Mouse (Mus musculus) MEL (cell line): Measurements from ENCODE around the gene Igsf21. TPM values are rescaled to one million over a fixed set of nuclear protein-coding genes. Genes with fewer than 3 reads are reported as not detected.

Experiments used
- DNase-seq: peaks from one replicate; pipeline ENCODE4 v3.0.0; 2011; ENCODE audit warnings: low read depth, low spot score
- H3K27ac ChIP-seq: 2 replicates; pipeline ENCODE4 v1.5.1; 2012; ENCODE audit warnings: low read depth, mild to moderate bottlenecking, control low read depth, low read length, moderate library complexity; ENCODE audit not compliant: control insufficient read depth
- H3K27me3 ChIP-seq, 2 experiments: fragments of 150-350 bp in 1 of 2; sonication (generic) in 1 of 2; 2 replicates each; pipeline ENCODE4 v1.6.1; 2012; ENCODE audit warnings: low read length in 2 of 2, mild to moderate bottlenecking in 2 of 2, improper control_type of control experiment in 1 of 2, moderate library complexity in 1 of 2; ENCODE audit not compliant: insufficient read depth in 2 of 2, control insufficient read depth in 1 of 2
- H3K36me3 ChIP-seq, 2 experiments: 2 replicates each; pipeline ENCODE4 v1.6.1; 2012 to 2014; ENCODE audit warnings: low read length in 2 of 2, improper control_type of control experiment in 1 of 2, inconsistent platforms in 1 of 2, mild to moderate bottlenecking in 1 of 2; ENCODE audit not compliant: insufficient read depth in 2 of 2, control insufficient read depth in 1 of 2
- H3K4me1 ChIP-seq, 2 experiments: fragments of 150-350 bp in 1 of 2; sonication (generic) in 1 of 2; 2 replicates each; pipeline ENCODE4 v1.6.1; 2012; ENCODE audit warnings: low read length in 2 of 2, improper control_type of control experiment in 1 of 2, mild to moderate bottlenecking in 1 of 2; ENCODE audit not compliant: insufficient read depth in 2 of 2, control insufficient read depth in 1 of 2
- H3K4me3 ChIP-seq, 2 experiments: fragments of 150-350 bp in 1 of 2; sonication (generic) in 1 of 2; 2 replicates each; pipeline ENCODE4 v1.5.1; 2012; ENCODE audit warnings: low read depth in 2 of 2, low read length in 2 of 2, mild to moderate bottlenecking in 2 of 2, moderate library complexity in 2 of 2, control low read depth in 1 of 2, improper control_type of control experiment in 1 of 2; ENCODE audit not compliant: control insufficient read depth in 1 of 2, insufficient read depth in 1 of 2
- H3K79me2 ChIP-seq: 2 replicates; pipeline ENCODE4 v1.6.1; 2012; ENCODE audit warnings: mild to moderate bottlenecking, low read length, moderate library complexity; ENCODE audit not compliant: control insufficient read depth, poor library complexity, insufficient read depth
- H3K9ac ChIP-seq: 2 replicates; pipeline ENCODE4 v1.6.1; 2012; ENCODE audit warnings: low read depth, mild to moderate bottlenecking, control low read depth, low read length, moderate library complexity; ENCODE audit not compliant: control insufficient read depth, poor library complexity, severe bottlenecking
- H3K9me3 ChIP-seq: fragments of 150-350 bp; sonication (generic); replicated peaks from 2 replicates; pipeline ENCODE4 v1.6.1; 2012; ENCODE audit warnings: mild to moderate bottlenecking, low read length, improper control_type of control experiment, moderate library complexity; ENCODE audit not compliant: insufficient read depth
- CTCF ChIP-seq, 3 experiments: IDR thresholded peaks in 2 of 3; conservative IDR thresholded peaks in 1 of 3; 2 replicates each; pipeline ENCODE4 v1.5.1; 2011 to 2012; ENCODE audit warnings: low read length in 3 of 3, low read depth in 2 of 3, mild to moderate bottlenecking in 2 of 3, improper control_type of control experiment in 1 of 3, inconsistent platforms in 1 of 3, mixed read lengths in 1 of 3, moderate library complexity in 1 of 3; ENCODE audit not compliant: control insufficient read depth in 1 of 3, insufficient read depth in 1 of 3, poor library complexity in 1 of 3, severe bottlenecking in 1 of 3
- E2F4 ChIP-seq: IDR thresholded peaks from 2 replicates; pipeline ENCODE4 v1.6.1; 2011; ENCODE audit warnings: low read depth, low read length, improper control_type of control experiment, borderline replicate concordance
- ETS1 ChIP-seq: IDR thresholded peaks from 2 replicates; pipeline ENCODE4 v1.6.1; 2012; ENCODE audit warnings: low read depth, mild to moderate bottlenecking, inconsistent platforms, low read length, improper control_type of control experiment, moderate library complexity
- GABPA ChIP-seq: IDR thresholded peaks from 2 replicates; pipeline ENCODE4 v1.6.1; 2012; ENCODE audit warnings: low read depth, mild to moderate bottlenecking, inconsistent platforms, low read length, improper control_type of control experiment, moderate library complexity
- GATA1 ChIP-seq: IDR thresholded peaks from 2 replicates; pipeline ENCODE4 v1.6.1; 2011; ENCODE audit warnings: low read depth, low read length, improper control_type of control experiment
- HCFC1 ChIP-seq: IDR thresholded peaks from 2 replicates; pipeline ENCODE4 v1.6.1; 2012; ENCODE audit warnings: low read depth, mild to moderate bottlenecking, inconsistent platforms, low read length, improper control_type of control experiment, moderate library complexity
- KAT2A ChIP-seq: conservative IDR thresholded peaks from 2 replicates; pipeline ENCODE4 v1.6.1; 2012; ENCODE audit warnings: low read depth, low read length, improper control_type of control experiment, inconsistent platforms
- MAFK ChIP-seq: IDR thresholded peaks from 2 replicates; pipeline ENCODE4 v1.6.1; 2011; ENCODE audit warnings: low read depth, mild to moderate bottlenecking, low read length, improper control_type of control experiment, borderline replicate concordance
- MAX ChIP-seq: IDR thresholded peaks from 2 replicates; pipeline ENCODE4 v1.6.1; 2011; ENCODE audit warnings: low read length, improper control_type of control experiment
- MAZ ChIP-seq: IDR thresholded peaks from 2 replicates; pipeline ENCODE4 v1.6.1; 2012; ENCODE audit warnings: low read depth, mild to moderate bottlenecking, inconsistent platforms, low read length, improper control_type of control experiment
- MXI1 ChIP-seq: IDR thresholded peaks from 2 replicates; pipeline ENCODE4 v1.6.1; 2011; ENCODE audit warnings: mild to moderate bottlenecking, low read depth, low read length, improper control_type of control experiment
- NRF1 ChIP-seq: IDR thresholded peaks from 2 replicates; pipeline ENCODE4 v1.6.1; 2014; ENCODE audit warnings: low read depth, mild to moderate bottlenecking, inconsistent platforms, low read length, improper control_type of control experiment, moderate library complexity; ENCODE audit not compliant: poor library complexity, insufficient read depth, severe bottlenecking
- POLR2A ChIP-seq, 2 experiments: IDR thresholded peaks; 2 replicates each; pipeline ENCODE4 v1.6.1; 2011 to 2012; ENCODE audit warnings: low read length in 2 of 2, mild to moderate bottlenecking in 2 of 2, control low read depth in 1 of 2, improper control_type of control experiment in 1 of 2, low read depth in 1 of 2, moderate library complexity in 1 of 2; ENCODE audit not compliant: control insufficient read depth in 1 of 2, insufficient read depth in 1 of 2, poor library complexity in 1 of 2
- POLR2AphosphoS2 ChIP-seq: IDR thresholded peaks from 2 replicates; pipeline ENCODE4 v1.6.1; 2011; ENCODE audit warnings: low read length, improper control_type of control experiment
- POLR2AphosphoS5 ChIP-seq: IDR thresholded peaks from 2 replicates; pipeline ENCODE4 v1.6.1; 2012; ENCODE audit warnings: low read depth, borderline replicate concordance, mild to moderate bottlenecking, inconsistent platforms, low read length, moderate library complexity, mixed read lengths
- RAD21 ChIP-seq: IDR thresholded peaks from 2 replicates; pipeline ENCODE4 v1.6.1; 2011; ENCODE audit warnings: mild to moderate bottlenecking, low read depth, low read length, improper control_type of control experiment
- RCOR1 ChIP-seq: IDR thresholded peaks from 2 replicates; pipeline ENCODE4 v1.6.1; 2012; ENCODE audit warnings: low read depth, mild to moderate bottlenecking, inconsistent platforms, low read length, improper control_type of control experiment
- SIN3A ChIP-seq: IDR thresholded peaks from 2 replicates; pipeline ENCODE4 v1.6.1; 2012; ENCODE audit warnings: low read length, improper control_type of control experiment, inconsistent platforms
- TBP ChIP-seq: IDR thresholded peaks from 2 replicates; pipeline ENCODE4 v1.8.0; 2011; ENCODE audit warnings: low read depth, low read length, improper control_type of control experiment
- USF1 ChIP-seq: IDR thresholded peaks from 2 replicates; pipeline ENCODE4 v1.6.1; 2014; ENCODE audit warnings: low read depth, mild to moderate bottlenecking, inconsistent platforms, low read length, improper control_type of control experiment, moderate library complexity
- ZC3H11A ChIP-seq: IDR thresholded peaks from 2 replicates; pipeline ENCODE4 v1.6.1; 2012; ENCODE audit warnings: low read depth, mild to moderate bottlenecking, inconsistent platforms, low read length, improper control_type of control experiment
- ZMIZ1 ChIP-seq: IDR thresholded peaks from 2 replicates; pipeline ENCODE4 v1.6.1; 2012; ENCODE audit warnings: low read depth, mild to moderate bottlenecking, inconsistent platforms, low read length, improper control_type of control experiment, moderate library complexity
- ZNF384 ChIP-seq: IDR thresholded peaks from 2 replicates; pipeline ENCODE4 v1.6.1; 2012; ENCODE audit warnings: low read depth, mild to moderate bottlenecking, inconsistent platforms, low read length, improper control_type of control experiment
- polyA plus RNA-seq, 2 experiments: library from polyadenylated mRNA; stranded (reverse) in 1 of 2; unstranded in 1 of 2; fragments of >175 nt in 1 of 2; fragments of >200 nt in 1 of 2; gene quantifications; 2 replicates each; pipeline versions ENCODE4 v1.2.1 to v1.2.4; 2012; ENCODE audit warnings: low replicate concordance in 2 of 2, low read depth in 1 of 2; ENCODE audit not compliant: insufficient read length in 2 of 2, insufficient read depth in 1 of 2, missing spikeins in 1 of 2
- total RNA-seq: library from RNA; depleted of rRNA; stranded (reverse); fragments of 300-350 nt; gene quantifications from 2 replicates; pipeline ENCODE4 v1.2.3, GENCODE M21; 2012

Igsf21 gene
- total and polyA plus RNA-seq, 3 experiments = not detected

GRCm38 (mm10) chr4:140129553-140130275 is 116.9 kb downstream of the Igsf21 start:
- Histone ChIP-seq H3K27ac (no peak overlapping the region), H3K9me3 (no peaks in the 10 kb centered on the region), H3K4me3 (no peak overlapping the region), H3K27me3 (no peaks in the 10 kb centered on the region), H3K4me1 (no peaks in the 10 kb centered on the region), H3K9ac (no peak overlapping the region), H3K36me3 (no peaks in the 10 kb centered on the region), H3K79me2 (no peaks in the 10 kb centered on the region)
- no peak for DNase-seq
- TF ChIP-seq GATA1 = no peak
- no peak for TF ChIP-seq USF1
- TF ChIP-seq ZNF384 = no peak
- TF ChIP-seq GABPA = no peak
- TF ChIP-seq MXI1 = no peak
- TF ChIP-seq KAT2A = no peak
- TF ChIP-seq MAX = no peak
- no peak for TF ChIP-seq CTCF (IDR thresholded peaks at IDR 0.05 in 2 of 3, conservative IDR thresholded peaks at IDR 0.05 in 1 of 3; ENCODE audit: control insufficient read depth in 1 of 3, insufficient read depth in 1 of 3, low read depth in 2 of 3, low read length in 3 of 3, poor library complexity in 1 of 3, severe bottlenecking in 1 of 3)
- TF ChIP-seq MAZ = no peak
- no peak for TF ChIP-seq POLR2AphosphoS2

GRCm38 (mm10) chr4:140128116-140128515 is 118.5 kb downstream of the Igsf21 start:
- no peak for TF ChIP-seq GABPA
- TF ChIP-seq E2F4 = no peak
- no peak for TF ChIP-seq NRF1
- no peak for TF ChIP-seq MAFK
- no peak for TF ChIP-seq ETS1
- TF ChIP-seq ZC3H11A = no peak
- TF ChIP-seq TBP = no peak
- TF ChIP-seq RCOR1 = no peak
- TF ChIP-seq HCFC1 = no peak
- TF ChIP-seq SIN3A = no peak
- TF ChIP-seq ZMIZ1 = no peak
- no peak for TF ChIP-seq POLR2A (IDR thresholded peaks at IDR 0.05; ENCODE audit: control insufficient read depth in 1 of 2, insufficient read depth in 1 of 2, low read depth in 1 of 2, low read length in 2 of 2, poor library complexity in 1 of 2)
- no peak for TF ChIP-seq POLR2AphosphoS5
- no peak for TF ChIP-seq MAX
- no peak for TF ChIP-seq RAD21
- no peak for DNase-seq
- Histone ChIP-seq H3K27ac (no peak overlapping the region), H3K27me3 (no peaks in the 10 kb centered on the region), H3K9me3 (no peaks in the 10 kb centered on the region), H3K4me3 (no peak overlapping the region), H3K79me2 (no peaks in the 10 kb centered on the region), H3K4me1 (no peaks in the 10 kb centered on the region), H3K36me3 (no peaks in the 10 kb centered on the region), H3K9ac (no peak overlapping the region)
